Mouse (Mus musculus) CH12.LX (cell line): ENCODE data around the gene Olfr273. TPM values are rescaled to one million over a fixed set of nuclear protein-coding genes. Genes with fewer than 3 reads are reported as not detected.
"Not testable (repeated sequence)": the region's sequence is repeated elsewhere in the genome, so short reads cannot be mapped to it uniquely, and the experiment has no call there.

Source experiments
- DNase-seq: peaks from one replicate; pipeline ENCODE4 v3.0.0-alpha.2; 2013; ENCODE audit errors: extremely low read depth
- H3K27ac ChIP-seq: 2 replicates; pipeline ENCODE4 v1.5.1; 2012; ENCODE audit warnings: low read depth, mild to moderate bottlenecking, control low read depth, moderate library complexity; ENCODE audit not compliant: insufficient read depth
- H3K27me3 ChIP-seq: replicated peaks from 2 replicates; pipeline ENCODE3; 2012; ENCODE audit warnings: inconsistent platforms
- H3K36me3 ChIP-seq, 2 experiments: replicated peaks in 1 of 2; 2 replicates each; pipeline versions ENCODE3 to v1.6.1; 2012; ENCODE audit warnings: inconsistent platforms in 1 of 2, low read length in 1 of 2, mild to moderate bottlenecking in 1 of 2, mixed read lengths in 1 of 2, moderate library complexity in 1 of 2; ENCODE audit not compliant: control insufficient read depth in 1 of 2, insufficient read depth in 1 of 2
- H3K4me1 ChIP-seq, 2 experiments: 2 replicates each; pipeline ENCODE4 v1.6.1; 2012; ENCODE audit warnings: inconsistent platforms in 1 of 2, moderate library complexity in 1 of 2; ENCODE audit not compliant: insufficient read depth in 2 of 2, control insufficient read depth in 1 of 2
- H3K4me2 ChIP-seq: 2 replicates; pipeline ENCODE4 v1.6.1; 2012; ENCODE audit warnings: low read depth, mild to moderate bottlenecking, control low read depth; ENCODE audit not compliant: poor library complexity, insufficient read depth, severe bottlenecking
- H3K4me3 ChIP-seq, 3 experiments: fragments of 150-350 bp in 1 of 3; sonication (generic) in 1 of 3; replicated peaks in 1 of 3; 2 replicates each; pipeline versions ENCODE3 to v1.5.1; 2011 to 2012; ENCODE audit warnings: low read depth in 2 of 3, low read length in 2 of 3, mild to moderate bottlenecking in 2 of 3, moderate library complexity in 2 of 3, control low read depth in 1 of 3, improper control_type of control experiment in 1 of 3, inconsistent platforms in 1 of 3, mixed read lengths in 1 of 3; ENCODE audit not compliant: poor library complexity in 1 of 3
- H3K79me2 ChIP-seq: replicated peaks from 2 replicates; pipeline ENCODE4 v1.6.1; 2012; ENCODE audit warnings: mild to moderate bottlenecking, moderate library complexity; ENCODE audit not compliant: control insufficient read depth, poor library complexity, insufficient read depth, severe bottlenecking; ENCODE audit errors: extremely low read depth
- H3K9ac ChIP-seq: 2 replicates; pipeline ENCODE4 v1.6.1; 2012; ENCODE audit warnings: low read depth, mild to moderate bottlenecking, control low read depth, moderate library complexity; ENCODE audit not compliant: insufficient read depth
- H3K9me3 ChIP-seq: replicated peaks from 2 replicates; pipeline ENCODE3; 2012; ENCODE audit warnings: low read length, inconsistent platforms, mixed read lengths
- CHD1 ChIP-seq: IDR thresholded peaks from 2 replicates; pipeline ENCODE4 v1.6.1; 2012; ENCODE audit warnings: low read depth, low read length, improper control_type of control experiment, inconsistent platforms
- CTCF ChIP-seq, 2 experiments: IDR thresholded peaks in 1 of 2; conservative IDR thresholded peaks in 1 of 2; 2 replicates each; pipeline ENCODE4 v1.5.1; 2011 to 2012; ENCODE audit warnings: low read depth in 2 of 2, low read length in 2 of 2, improper control_type of control experiment in 1 of 2, inconsistent platforms in 1 of 2, mild to moderate bottlenecking in 1 of 2, moderate library complexity in 1 of 2
- ELF1 ChIP-seq: IDR thresholded peaks from 2 replicates; pipeline ENCODE4 v1.6.1; 2014; ENCODE audit warnings: low read depth, mild to moderate bottlenecking, inconsistent platforms, low read length, improper control_type of control experiment
- ETS1 ChIP-seq: conservative IDR thresholded peaks from 2 replicates; pipeline ENCODE4 v1.6.1; 2012; ENCODE audit warnings: low read depth, mild to moderate bottlenecking, inconsistent platforms, low read length, improper control_type of control experiment, moderate library complexity
- GABPA ChIP-seq: IDR thresholded peaks from 2 replicates; pipeline ENCODE4 v1.6.1; 2012; ENCODE audit warnings: low read depth, low read length, improper control_type of control experiment, inconsistent platforms; ENCODE audit not compliant: insufficient replicate concordance
- HCFC1 ChIP-seq: IDR thresholded peaks from 2 replicates; pipeline ENCODE4 v1.6.1; 2012; ENCODE audit warnings: low read depth, mild to moderate bottlenecking, inconsistent platforms, low read length, improper control_type of control experiment
- IRF4 ChIP-seq: IDR thresholded peaks from 2 replicates; pipeline ENCODE4 v1.6.1; 2014; ENCODE audit warnings: low read depth, mild to moderate bottlenecking, inconsistent platforms, low read length, improper control_type of control experiment
- JUND ChIP-seq: conservative IDR thresholded peaks from 2 replicates; pipeline ENCODE4 v1.6.1; 2011; ENCODE audit warnings: low read depth, low read length, improper control_type of control experiment
- KAT2A ChIP-seq: IDR thresholded peaks from 2 replicates; pipeline ENCODE4 v1.6.1; 2012; ENCODE audit warnings: low read length, improper control_type of control experiment, inconsistent platforms; ENCODE audit not compliant: insufficient replicate concordance
- MAFK ChIP-seq: IDR thresholded peaks from 2 replicates; pipeline ENCODE4 v1.6.1; 2011; ENCODE audit warnings: low read length, improper control_type of control experiment; ENCODE audit not compliant: insufficient replicate concordance
- MAX ChIP-seq: IDR thresholded peaks from 2 replicates; pipeline ENCODE4 v1.6.1; 2011; ENCODE audit warnings: low read length, improper control_type of control experiment
- MAZ ChIP-seq: IDR thresholded peaks from 2 replicates; pipeline ENCODE4 v1.6.1; 2012; ENCODE audit warnings: low read depth, mild to moderate bottlenecking, inconsistent platforms, low read length, improper control_type of control experiment, moderate library complexity
- MEF2A ChIP-seq: IDR thresholded peaks from 2 replicates; pipeline ENCODE4 v1.6.1; 2014; ENCODE audit warnings: low read depth, mild to moderate bottlenecking, inconsistent platforms, low read length, improper control_type of control experiment, borderline replicate concordance
- NELFE ChIP-seq: IDR thresholded peaks from 2 replicates; pipeline ENCODE4 v1.6.1; 2011; ENCODE audit warnings: low read depth, low read length, improper control_type of control experiment
- NRF1 ChIP-seq: IDR thresholded peaks from 2 replicates; pipeline ENCODE4 v1.6.1; 2014; ENCODE audit warnings: low read depth, mild to moderate bottlenecking, inconsistent platforms, low read length, improper control_type of control experiment, moderate library complexity
- PAX5 ChIP-seq: IDR thresholded peaks from 2 replicates; pipeline ENCODE4 v1.6.1; 2012; ENCODE audit warnings: low read length, inconsistent platforms, mixed read lengths
- POLR2A ChIP-seq: IDR thresholded peaks from 2 replicates; pipeline ENCODE4 v1.6.1; 2011; ENCODE audit warnings: low read depth, mild to moderate bottlenecking, improper control_type of control experiment, low read length
- POLR2AphosphoS2 ChIP-seq: IDR thresholded peaks from 2 replicates; pipeline ENCODE4 v1.6.1; 2011; ENCODE audit warnings: low read depth, low read length, improper control_type of control experiment
- RAD21 ChIP-seq: IDR thresholded peaks from 2 replicates; pipeline ENCODE4 v1.6.1; 2011; ENCODE audit warnings: low read depth, mild to moderate bottlenecking, low read length, improper control_type of control experiment, moderate library complexity
- RCOR1 ChIP-seq: conservative IDR thresholded peaks from 2 replicates; pipeline ENCODE4 v1.6.1; 2012; ENCODE audit warnings: low read depth, mild to moderate bottlenecking, inconsistent platforms, low read length, improper control_type of control experiment
- SMC3 ChIP-seq: IDR thresholded peaks from 2 replicates; pipeline ENCODE4 v1.6.1; 2011; ENCODE audit warnings: low read depth, low read length, improper control_type of control experiment
- TBP ChIP-seq: conservative IDR thresholded peaks from 2 replicates; pipeline ENCODE4 v1.6.1; 2011; ENCODE audit warnings: low read depth, low read length, improper control_type of control experiment
- USF1 ChIP-seq: IDR thresholded peaks from 2 replicates; pipeline ENCODE4 v1.6.1; 2014; ENCODE audit warnings: low read depth, mild to moderate bottlenecking, inconsistent platforms, low read length, improper control_type of control experiment
- ZC3H11A ChIP-seq: IDR thresholded peaks from 2 replicates; pipeline ENCODE4 v1.6.1; 2012; ENCODE audit warnings: low read depth, mild to moderate bottlenecking, inconsistent platforms, low read length, improper control_type of control experiment
- ZMIZ1 ChIP-seq: IDR thresholded peaks from 2 replicates; pipeline ENCODE4 v1.6.1; 2012; ENCODE audit warnings: low read depth, mild to moderate bottlenecking, inconsistent platforms, low read length, improper control_type of control experiment
- dilution Hi-C: fragments of 300-500 bp; cut with MboI; formaldehyde crosslinking; loops from 2 replicates; pipeline ENCODE4 v1.14.3; 2020; ENCODE audit warnings: low sequenced_read_pairs; ENCODE audit not compliant: extremely low pct_unique_long_range_greater_than_20kb, extremely low pct_ligation_motif_present
- in situ Hi-C: fragments of 300-500 bp; cut with MboI; formaldehyde crosslinking; loops from 3 replicates; pipeline ENCODE4 v1.14.3; 2019; ENCODE audit warnings: low sequenced_read_pairs, low pct_ligation_motif_present, low pct_unique_long_range_greater_than_20kb, mixed read lengths
- polyA plus RNA-seq: library from polyadenylated mRNA; unstranded; fragments of >175 nt; gene quantifications from 2 replicates; pipeline ENCODE4 v1.2.1, GENCODE M21; 2012; ENCODE audit warnings: low read depth; ENCODE audit not compliant: insufficient read length
- total RNA-seq, 2 experiments: library from RNA; depleted of rRNA; stranded (reverse); fragments of 300-350 nt in 1 of 2; fragments of >200 nt in 1 of 2; gene quantifications; 2 replicates each; pipeline ENCODE4 v1.2.3; 2012 to 2014

Olfr273 gene
- total and polyA plus RNA-seq, 3 experiments = not detected

DNA sequence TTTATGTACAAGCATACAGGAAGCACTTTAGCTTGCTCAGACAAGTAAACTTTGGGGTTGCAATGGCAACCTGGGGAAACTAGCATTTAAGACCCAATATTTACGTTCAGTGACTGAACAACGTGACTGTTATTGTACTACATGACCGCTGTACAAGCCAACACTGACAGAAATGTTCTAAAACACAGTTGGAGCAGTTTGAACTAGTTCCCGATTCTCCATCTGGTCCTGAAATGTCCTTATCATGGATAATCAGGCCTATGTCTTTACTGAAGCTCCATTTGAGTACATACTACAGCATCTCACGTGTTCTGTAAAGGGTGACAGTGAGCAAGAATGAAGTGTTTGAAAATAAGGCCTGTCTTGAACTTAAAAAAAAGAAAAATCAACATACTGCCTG is 9.4 kb downstream of the Olfr273 start:
- TF ChIP-seq MAX (no peak), JUND (no peak), SMC3 (no peak), CHD1 (no peak), TBP (no peak), KAT2A (no peak), GABPA (no peak), HCFC1 (no peak), MAZ (no peak), CTCF (conservative IDR thresholded peaks at IDR 0.05 in 1 of 2, IDR thresholded peaks at IDR 0.05 in 1 of 2; ENCODE audit: low read depth in 2 of 2, low read length in 2 of 2) (no peak), POLR2AphosphoS2 (no peak), USF1 (no peak), IRF4 (no peak), ZMIZ1 (no peak), RAD21 (no peak), NELFE (no peak), ELF1 (no peak)
- TF ChIP-seq, all 38 proteins: peak for 0

DNA sequence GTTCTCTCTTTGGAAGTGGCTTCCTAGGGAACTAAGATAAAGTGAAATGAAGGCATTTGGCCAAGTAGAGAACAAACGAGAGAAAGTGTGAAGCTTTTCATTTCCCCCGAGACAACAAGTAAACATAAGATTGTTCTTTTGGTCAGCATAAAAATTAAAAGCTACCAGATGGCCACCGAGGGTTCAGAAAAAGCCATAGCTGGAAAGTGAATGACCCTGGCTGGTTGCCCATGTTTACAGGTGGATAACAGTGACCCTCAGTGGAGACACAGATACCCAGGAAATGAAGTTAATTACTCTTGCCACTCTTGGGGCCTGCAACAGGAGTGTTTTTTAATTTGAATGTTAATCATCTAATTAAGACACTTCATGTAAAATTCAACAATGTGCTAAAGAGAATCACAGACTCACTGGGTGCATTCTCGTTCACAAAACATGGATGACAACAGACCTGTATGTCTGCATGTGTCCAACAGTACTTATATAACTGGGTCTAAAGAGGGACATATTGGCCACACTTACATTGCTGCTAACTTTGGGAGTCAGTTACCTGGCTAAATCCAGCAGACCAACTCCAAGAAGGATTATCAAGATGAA is 9.9 kb downstream of the Olfr273 start:
- H3K27me3 ChIP-seq = no peaks in the 10 kb centered on the region
- no peak overlapping the region for H3K4me3 ChIP-seq
- dilution Hi-C loops = no loop called here
- no peaks in the 10 kb centered on the region for H3K4me1 ChIP-seq
- DNase-seq = no peak
- no peak overlapping the region for H3K27ac ChIP-seq
- no peaks in the 10 kb centered on the region for H3K36me3 ChIP-seq
- in situ Hi-C loops = no loop called here
- H3K9ac ChIP-seq = no peak overlapping the region
- no peaks in the 10 kb centered on the region for H3K9me3 ChIP-seq
- TF ChIP-seq TBP = no peak
- TF ChIP-seq MEF2A = no peak
- no peak for TF ChIP-seq ZMIZ1
- TF ChIP-seq CTCF (conservative IDR thresholded peaks at IDR 0.05 in 1 of 2, IDR thresholded peaks at IDR 0.05 in 1 of 2; ENCODE audit: low read depth in 2 of 2, low read length in 2 of 2) = no peak
- no peak for TF ChIP-seq ELF1
- no peak for TF ChIP-seq RCOR1
- TF ChIP-seq ETS1 = no peak
- no peak for TF ChIP-seq ZC3H11A
- TF ChIP-seq PAX5 = no peak
- TF ChIP-seq NRF1 = no peak
- TF ChIP-seq POLR2A = no peak
- no peak for TF ChIP-seq MAFK
- TF ChIP-seq MAX = no peak
- TF ChIP-seq GABPA = no peak
- no peak overlapping the region for H3K4me2 ChIP-seq
- H3K79me2 ChIP-seq = no peaks in the 10 kb centered on the region

More for the DNA sequence above, 9.4 kb downstream of the Olfr273 start:
- no peak overlapping the region for H3K27ac ChIP-seq
- in situ Hi-C loops = no loop called here
- H3K4me1 ChIP-seq = no peaks in the 10 kb centered on the region
- H3K9ac ChIP-seq = no peak overlapping the region
- DNase-seq = no peak
- dilution Hi-C loops = no loop called here
- H3K4me2 ChIP-seq = no peak overlapping the region
- no peaks in the 10 kb centered on the region for H3K9me3 ChIP-seq
- no peaks in the 10 kb centered on the region for H3K79me2 ChIP-seq
- H3K36me3 ChIP-seq = no peaks in the 10 kb centered on the region
- no peaks in the 10 kb centered on the region for H3K27me3 ChIP-seq
- no peak overlapping the region for H3K4me3 ChIP-seq

DNA sequence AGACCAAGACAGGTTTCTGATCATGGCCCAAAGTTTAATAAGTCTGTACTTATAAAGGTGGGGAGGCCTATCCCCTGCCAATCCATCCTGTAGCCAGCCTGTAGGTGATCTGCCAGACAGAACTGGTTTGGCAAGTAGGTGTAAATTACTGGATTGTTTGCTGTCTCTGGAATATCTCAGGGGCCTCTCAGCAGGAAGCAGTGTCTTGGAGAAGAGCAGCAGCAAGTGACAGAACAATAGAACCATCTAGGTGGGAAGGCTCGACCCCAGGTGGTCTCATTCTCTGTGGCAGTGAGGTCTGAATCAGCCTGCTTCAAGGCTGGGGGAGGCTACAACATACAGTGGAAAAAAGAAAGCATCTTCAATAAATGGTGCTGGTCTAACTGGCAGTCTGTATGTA is 13.6 kb downstream of the Olfr273 start:
- DNase-seq, H3K4me2 ChIP-seq, H3K27me3 ChIP-seq, H3K79me2 ChIP-seq, H3K4me1 ChIP-seq, H3K4me3 ChIP-seq, H3K36me3 ChIP-seq, dilution Hi-C loops, H3K9ac ChIP-seq, H3K9me3 ChIP-seq, in situ Hi-C loops, H3K27ac ChIP-seq: not testable (repeated sequence)
